Mouse (Mus musculus): ENCODE data around the gene Vmn2r32. TPM values are rescaled to one million over a fixed set of nuclear protein-coding genes. Genes with fewer than 3 reads are reported as not detected.
"Not testable (repeated sequence)": the region's sequence is repeated elsewhere in the genome, so short reads cannot be mapped to it uniquely, and the experiment has no call there.

The Vmn2r32 gene
- polyA plus RNA-seq (2014; fragmentation: Nextera tagmentation; extraction: Ambion mirVana), result not detected in 2 replicates

DNA sequence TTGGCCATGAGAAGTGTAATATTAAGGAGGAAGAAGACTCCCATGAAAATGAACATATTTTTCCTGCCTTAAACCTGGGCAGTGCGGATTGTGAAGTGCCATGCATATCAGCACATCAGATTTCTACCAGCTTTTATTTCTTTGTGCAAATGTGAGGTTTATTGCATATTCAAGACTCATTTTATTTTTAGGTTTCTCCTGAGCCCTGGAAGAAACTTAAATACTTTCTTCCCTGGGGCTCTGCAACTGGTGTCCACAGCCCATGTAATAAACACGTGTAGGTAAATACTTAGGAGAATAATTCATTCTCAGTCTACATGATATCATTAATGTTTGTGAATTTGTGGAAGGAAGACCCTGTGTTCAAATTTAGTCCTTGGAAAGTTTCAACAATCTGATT is at the start of gene Vmn2r32:
Gene Vmn2r32, minus strand, starts transcription at position 101 of the 400 bp plus-strand sequence.
- H3K4me2 ChIP-seq (ENCODE audit: low read length); DNase-seq; H3K9me3 ChIP-seq (ENCODE audit: control insufficient read depth, low read length); H3K4me3 ChIP-seq (replicated peaks; ENCODE audit: low read depth, low read length); H3K36me3 ChIP-seq (ENCODE audit: control insufficient read depth, insufficient read depth, low read length); ATAC-seq (ENCODE audit: low FRiP score, low TSS enrichment); H3K27ac ChIP-seq (replicated peaks; ENCODE audit: low read depth, low read length); H3K9ac ChIP-seq (replicated peaks; ENCODE audit: low read length); H3K4me1 ChIP-seq (ENCODE audit: control insufficient read depth, insufficient read depth, low read length); H3K27me3 ChIP-seq (ENCODE audit: control insufficient read depth, insufficient read depth, low read length): not testable (repeated sequence)
- WGBS, result 80% methylated on average over 1 of the region's 2 CpGs

Other genes starting within 250 kb of the Vmn2r32 start
- gene Vmn2r29, start 232.7 kb downstream of the Vmn2r32 start, polyA plus RNA-seq (2014; fragmentation: Nextera tagmentation; extraction: Ambion mirVana), result 0.73 and 1.0 TPM in 2 replicates
- gene Gm45844, start 201.7 kb downstream of the Vmn2r32 start, polyA plus RNA-seq (2014; fragmentation: Nextera tagmentation; extraction: Ambion mirVana), result 10.2 and 13.8 TPM in 2 replicates
- 166 and 179 TPM in 2 replicates for gene Clcn4, start 179.2 kb downstream of the Vmn2r32 start, polyA plus RNA-seq (2014; fragmentation: Nextera tagmentation; extraction: Ambion mirVana)
- gene Vmn2r30, start 142.4 kb downstream of the Vmn2r32 start, polyA plus RNA-seq (2014; fragmentation: Nextera tagmentation; extraction: Ambion mirVana), result not detected in 2 replicates
- gene Gm45783, start 105.4 kb downstream of the Vmn2r32 start, polyA plus RNA-seq (2014; fragmentation: Nextera tagmentation; extraction: Ambion mirVana), result not detected in 2 replicates
- gene Vmn2r31, start 80.3 kb downstream of the Vmn2r32 start, polyA plus RNA-seq (2014; fragmentation: Nextera tagmentation; extraction: Ambion mirVana), result not detected in 2 replicates
- not detected in 2 replicates for gene Vmn2r33, start 86.8 kb upstream of the Vmn2r32 start, polyA plus RNA-seq (2014; fragmentation: Nextera tagmentation; extraction: Ambion mirVana)
- not detected in 2 replicates for gene Vmn2r34, start 209.5 kb upstream of the Vmn2r32 start, polyA plus RNA-seq (2014; fragmentation: Nextera tagmentation; extraction: Ambion mirVana)